Mouse (Mus musculus) natural killer cell, adult 2 months (primary cell): ENCODE measurements around the gene Nav3.

Experiments used
- DNase-seq, 2 experiments: peaks; one replicate each; pipeline ENCODE4 v3.0.0; 2022; ENCODE audit warnings: low spot score in 2 of 2

Gene Nav3

DNA sequence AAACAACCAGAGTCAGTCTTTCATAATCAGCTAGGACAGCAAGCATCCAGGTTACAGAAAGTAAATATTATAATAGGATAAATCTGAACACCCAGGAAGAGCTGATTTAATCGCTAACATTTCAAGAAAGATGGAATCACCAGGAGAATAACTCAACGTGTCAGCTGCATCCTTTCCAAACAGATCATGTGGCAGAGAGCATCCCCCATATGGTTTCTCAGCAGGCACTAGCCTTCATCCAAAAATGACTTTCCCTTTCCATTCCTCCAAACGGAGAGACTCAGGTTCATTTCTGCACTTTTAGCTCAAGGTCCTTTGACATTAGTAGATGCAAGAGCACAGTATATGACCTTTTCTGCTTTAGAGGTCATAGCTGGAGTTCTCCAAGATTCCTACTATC is 765.4 kb downstream of the Nav3 start:
- no peak for DNase-seq

DNA sequence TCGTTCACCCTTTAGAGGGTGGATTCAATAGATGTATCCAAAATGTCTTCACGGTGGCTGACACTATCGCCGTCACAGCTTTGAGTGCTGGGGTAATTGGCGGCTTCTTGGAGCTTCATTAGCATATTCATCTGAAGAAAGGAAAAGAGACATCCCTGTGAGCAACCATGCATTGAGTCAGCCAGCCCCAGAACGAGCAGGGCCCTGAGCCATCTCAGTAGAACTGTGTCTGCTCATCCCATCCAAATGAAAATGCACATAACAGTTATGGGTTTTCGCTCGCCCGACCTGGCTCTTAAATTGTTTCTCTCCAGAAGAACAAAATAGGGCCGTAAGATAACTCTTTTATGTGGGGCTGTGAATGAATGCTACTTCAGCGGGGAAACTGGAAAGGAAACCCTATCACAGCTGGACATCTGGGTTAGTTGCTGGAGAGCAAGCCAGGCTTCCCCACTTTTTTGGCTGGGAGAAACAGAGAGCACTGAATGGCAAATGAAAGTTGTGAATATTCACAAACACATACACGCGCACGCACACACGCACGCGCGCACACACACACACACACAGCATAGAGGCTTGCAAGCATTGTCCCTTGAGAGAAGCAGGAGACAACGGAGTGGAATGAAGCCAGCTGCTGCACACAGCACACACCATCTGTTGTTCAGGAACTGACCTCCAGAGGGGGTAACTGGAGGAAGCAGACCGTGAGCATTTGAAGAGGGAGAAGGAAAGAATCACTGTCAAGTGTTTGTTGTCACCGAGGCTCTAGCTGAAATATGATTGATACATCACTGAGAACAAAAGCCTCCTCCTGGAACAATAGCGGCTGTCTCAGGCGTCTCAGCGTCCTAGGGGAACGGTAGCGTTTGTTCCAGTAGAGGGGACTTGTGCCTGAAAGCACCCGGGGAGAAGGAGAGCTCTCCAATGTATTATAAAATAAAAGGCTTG is 771.6 kb downstream of the Nav3 start:
- no peak for DNase-seq

DNA sequence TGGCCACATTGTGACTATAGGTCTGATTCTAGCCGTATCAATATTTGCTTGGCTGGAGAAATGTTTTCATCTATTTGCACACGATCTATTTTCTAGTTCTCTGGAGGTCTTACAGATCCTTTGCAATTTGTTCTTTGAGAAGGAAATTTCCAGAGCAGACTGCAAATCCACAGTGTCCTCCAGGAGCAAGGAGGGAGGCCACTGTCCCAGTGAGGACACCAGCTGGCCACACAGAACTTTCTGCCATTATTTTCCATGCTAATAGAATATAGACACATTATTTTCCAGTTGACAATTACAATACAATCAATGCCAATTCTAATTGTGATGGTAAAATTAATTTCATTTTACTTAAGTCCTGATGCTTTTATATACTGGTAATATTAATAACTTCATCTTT is 783.1 kb downstream of the Nav3 start:
- DNase-seq: no peak

DNA sequence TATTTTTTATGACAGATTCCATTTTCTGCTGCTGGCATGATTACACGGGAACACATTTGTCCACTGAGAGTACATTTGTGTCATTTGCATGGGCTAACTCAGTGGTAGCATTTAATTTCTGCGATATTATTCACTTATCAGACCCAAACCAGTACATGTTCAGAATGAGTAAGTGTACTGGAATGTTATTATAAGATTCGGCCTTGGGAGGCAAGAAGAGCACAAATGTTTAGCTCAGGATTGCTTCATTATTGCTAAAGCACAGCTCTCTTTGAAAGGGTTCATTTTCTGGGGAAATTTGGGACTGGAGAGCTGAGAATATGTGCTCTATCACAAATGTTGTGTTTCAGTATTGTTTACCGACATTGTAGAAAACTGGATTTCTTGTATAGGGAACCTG is 788.6 kb downstream of the Nav3 start:
- DNase-seq: no peak

DNA sequence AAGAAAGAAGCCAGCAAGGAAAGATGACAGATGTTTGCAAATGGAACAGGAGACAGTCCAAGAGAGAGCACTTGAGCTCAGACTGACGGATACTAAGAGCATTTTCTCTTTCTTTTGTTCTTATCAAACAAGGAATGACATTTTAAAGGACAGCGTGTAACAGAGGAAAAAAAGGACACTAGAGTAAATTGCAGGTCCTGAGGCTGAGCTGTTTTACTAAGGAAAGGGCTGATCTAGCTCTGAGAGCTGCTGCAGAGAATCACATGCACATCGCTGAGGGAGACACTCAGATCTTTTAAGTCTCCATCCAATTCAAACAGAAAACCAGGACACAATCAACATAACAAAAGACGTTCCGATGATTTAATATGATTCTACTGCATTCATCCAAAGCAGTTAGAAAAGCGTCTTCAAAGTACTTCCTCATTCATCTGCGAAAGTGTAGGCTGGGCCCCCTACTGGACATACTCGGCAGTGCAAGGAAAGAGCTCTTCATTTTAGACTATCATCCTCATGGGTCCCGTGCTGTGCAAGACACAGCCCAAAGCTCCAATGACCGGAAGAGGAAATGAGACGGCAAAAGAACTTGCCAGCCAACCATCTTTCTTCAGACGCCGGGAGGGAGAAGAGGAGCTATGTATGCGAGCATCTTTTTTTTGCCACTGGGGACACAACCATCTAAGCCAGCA is 791.2 kb downstream of the Nav3 start:
- no peak for DNase-seq

DNA sequence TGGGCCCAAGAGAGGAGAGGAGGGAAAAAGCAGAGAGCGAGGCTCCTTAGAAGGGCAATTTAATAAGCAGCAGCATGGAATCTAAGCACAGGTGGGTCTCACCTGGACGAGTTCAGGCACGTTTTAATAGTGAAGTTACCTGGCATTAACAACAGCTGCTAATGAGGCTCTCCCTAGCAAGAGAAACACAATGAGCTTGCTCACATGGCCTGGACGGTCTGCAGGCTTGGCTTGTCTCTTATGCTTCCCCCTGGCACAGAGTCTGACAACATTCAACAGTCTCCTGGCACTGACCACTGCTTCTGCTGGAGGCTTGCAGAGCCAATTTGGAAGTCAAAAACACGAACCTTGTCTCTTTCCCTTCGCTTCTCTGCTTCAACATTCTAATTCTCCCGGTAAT is 804.5 kb downstream of the Nav3 start:
- DNase-seq: no peak

DNA sequence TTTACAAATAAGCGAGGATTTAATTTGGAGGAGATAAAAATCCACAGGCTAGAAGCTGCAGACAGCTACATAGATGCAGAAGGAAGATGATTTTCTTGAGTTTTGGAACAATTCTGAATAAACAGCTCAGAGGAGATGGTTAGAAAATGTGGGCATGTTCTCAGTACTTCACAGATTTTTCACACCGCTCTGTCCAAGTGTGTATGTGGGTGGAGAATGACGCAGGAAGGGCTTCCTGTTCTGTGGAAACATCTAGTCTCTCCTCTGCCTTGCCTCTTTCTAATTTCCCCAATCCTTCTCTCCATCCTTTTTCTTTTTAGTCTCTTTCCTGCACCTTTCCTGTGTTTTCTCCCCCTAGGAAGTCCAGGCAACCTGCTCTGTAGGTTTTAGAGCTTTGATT is 812.4 kb downstream of the Nav3 start:
- no peak for DNase-seq

DNA sequence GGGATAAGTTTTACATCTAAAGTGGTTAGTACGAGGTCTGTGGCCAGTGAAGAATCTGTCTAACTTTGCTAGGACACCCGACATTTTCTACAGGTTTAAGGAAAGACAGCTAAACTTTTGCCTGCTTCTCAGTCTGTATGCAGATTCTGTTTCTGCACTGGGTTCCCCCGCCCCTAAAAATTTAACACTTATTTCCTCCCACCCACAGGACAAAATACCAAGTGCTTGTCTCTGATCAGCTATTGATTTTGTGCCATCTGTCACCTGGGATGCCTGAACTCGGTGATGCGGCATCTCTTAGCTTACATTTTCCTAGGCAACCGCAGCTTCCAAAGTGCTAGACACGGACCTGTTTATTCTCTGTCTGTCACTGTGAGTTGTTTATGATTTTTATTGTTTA is 814.2 kb downstream of the Nav3 start:
- no peak for DNase-seq

DNA sequence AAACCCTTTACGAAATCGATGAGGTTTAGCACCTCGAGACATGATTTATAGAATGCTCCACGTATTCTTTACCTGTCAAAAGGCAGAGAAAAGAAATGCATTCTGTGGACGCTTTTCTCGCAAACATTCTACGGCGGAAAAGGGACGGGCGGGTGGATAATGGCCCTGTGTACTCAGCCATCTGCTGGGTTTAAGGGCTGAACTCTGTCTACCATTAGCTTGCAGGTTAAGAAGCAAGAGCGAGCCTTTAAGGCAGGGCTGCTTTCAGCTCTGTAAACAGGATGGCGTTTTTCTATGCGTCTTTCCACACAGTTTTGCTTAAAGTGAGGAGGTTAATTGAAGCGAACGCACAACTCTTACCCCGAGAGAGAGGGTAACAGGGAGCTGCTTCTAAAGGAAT is 818.3 kb downstream of the Nav3 start:
- no peak for DNase-seq
